Mouse (Mus musculus) limb, embryonic 13.5 days (tissue): ENCODE results near the gene Cstad. TPM values are rescaled to one million over a fixed set of nuclear protein-coding genes. Genes with fewer than 3 reads are reported as not detected.

ENCODE experiments used
- ATAC-seq: fragments of 200-750 bp; cut with Nextera tagmentation; 2 replicates; pipeline ENCODE4 v1.8.0; 2017; ENCODE audit warnings: low read depth, moderate number of reproducible peaks, moderate TSS enrichment; ENCODE audit not compliant: low FRiP score
- H3K27ac ChIP-seq: fragments of 300-500 bp; sonication (generic); 2 replicates; pipeline ENCODE4 v1.5.1; 2015; ENCODE audit warnings: inconsistent platforms, mild to moderate bottlenecking, moderate library complexity
- H3K27me3 ChIP-seq: fragments of 300-500 bp; sonication (generic); 2 replicates; pipeline ENCODE4 v1.6.1; 2015; ENCODE audit warnings: mild to moderate bottlenecking, inconsistent platforms
- H3K36me3 ChIP-seq: fragments of 300-500 bp; sonication (generic); 2 replicates; pipeline ENCODE4 v1.6.1; 2015; ENCODE audit warnings: inconsistent platforms, mild to moderate bottlenecking, moderate library complexity
- H3K4me1 ChIP-seq: fragments of 300-500 bp; sonication (generic); 2 replicates; pipeline ENCODE4 v1.6.1; 2015; ENCODE audit warnings: inconsistent platforms
- H3K4me2 ChIP-seq: fragments of 300-500 bp; sonication (generic); replicated peaks from 2 replicates; pipeline ENCODE4 v1.6.1; 2015; ENCODE audit warnings: inconsistent platforms, mild to moderate bottlenecking, moderate library complexity
- H3K4me3 ChIP-seq: fragments of 300-500 bp; sonication (generic); 2 replicates; pipeline ENCODE4 v1.5.1; 2015; ENCODE audit warnings: moderate library complexity, mild to moderate bottlenecking, inconsistent platforms
- H3K9ac ChIP-seq: fragments of 300-500 bp; sonication (generic); 2 replicates; pipeline ENCODE4 v1.6.1; 2015; ENCODE audit warnings: mild to moderate bottlenecking, inconsistent platforms
- H3K9me3 ChIP-seq: fragments of 300-500 bp; sonication (generic); 2 replicates; pipeline ENCODE4 v1.6.1; 2016; ENCODE audit warnings: inconsistent platforms
- WGBS: fragments of 180-500 bp; shearing (Covaris S2); methylation state at CpG from one replicate; pipeline ENCODE4 v1.1.7; 2015; 5-methylcytosine and 5-hydroxymethylcytosine counted together
- polyA plus RNA-seq: library from polyadenylated mRNA; unstranded; fragments of >200 nt; fragmentation: Nextera tagmentation; extraction: Ambion mirVana; gene quantifications from 2 replicates; pipeline ENCODE4 v1.2.1, GENCODE M21; 2015

Gene Cstad
- polyA plus RNA-seq, 1 experiment from 2014 or later, result 1.6 TPM

GRCm38 (mm10) chr2:30615869-30616268 is 21.0 kb downstream of the Cstad start:
- H3K9me3 ChIP-seq, result no peaks in the 10 kb centered on the region
- H3K27ac ChIP-seq, result peak overlapping the region; percentile 10; the same call in 1 of the 2 replicates
- H3K36me3 ChIP-seq, result no peaks in the 10 kb centered on the region
- H3K27me3 ChIP-seq, result no peaks in the 10 kb centered on the region
- peaks cover 39% of the 10 kb centered on the region for H3K4me1 ChIP-seq
- ATAC-seq, result no peak
- no peak overlapping the region for H3K4me3 ChIP-seq
- 79% methylated on average over 2 of the region's 2 CpGs for WGBS
- H3K4me2 ChIP-seq, result no peak overlapping the region
- H3K9ac ChIP-seq, result no peak overlapping the region

GRCm38 (mm10) chr2:30616464-30616863 is 21.6 kb downstream of the Cstad start:
- 80% methylated on average over 6 of the region's 6 CpGs for WGBS

GRCm38 (mm10) chr2:30618487-30619248 is 23.8 kb downstream of the Cstad start:
- Histone ChIP-seq H3K4me2 (no peak overlapping the region), H3K9me3 (no peaks in the 10 kb centered on the region), H3K27ac (peak overlapping the region; percentile 75), H3K4me3 (no peak overlapping the region), H3K36me3 (no peaks in the 10 kb centered on the region), H3K27me3 (no peaks in the 10 kb centered on the region), H3K4me1 (peaks cover 34% of the 10 kb centered on the region), H3K9ac (no peak overlapping the region; the same call in 1 of the 2 replicates)
- no peak for ATAC-seq
- WGBS, result 44% methylated on average over 6 of the region's 6 CpGs

More at GRCm38 (mm10) chr2:30616464-30616863, 21.6 kb downstream of the Cstad start:
- H3K36me3 ChIP-seq, result no peaks in the 10 kb centered on the region
- H3K4me3 ChIP-seq, result no peak overlapping the region
- peaks cover 39% of the 10 kb centered on the region for H3K4me1 ChIP-seq
- no peaks in the 10 kb centered on the region for H3K9me3 ChIP-seq
- ATAC-seq, result no peak
- H3K27me3 ChIP-seq, result no peaks in the 10 kb centered on the region
- no peak overlapping the region for H3K9ac ChIP-seq
- H3K27ac ChIP-seq, result no peak overlapping the region
- H3K4me2 ChIP-seq, result no peak overlapping the region

DNA sequence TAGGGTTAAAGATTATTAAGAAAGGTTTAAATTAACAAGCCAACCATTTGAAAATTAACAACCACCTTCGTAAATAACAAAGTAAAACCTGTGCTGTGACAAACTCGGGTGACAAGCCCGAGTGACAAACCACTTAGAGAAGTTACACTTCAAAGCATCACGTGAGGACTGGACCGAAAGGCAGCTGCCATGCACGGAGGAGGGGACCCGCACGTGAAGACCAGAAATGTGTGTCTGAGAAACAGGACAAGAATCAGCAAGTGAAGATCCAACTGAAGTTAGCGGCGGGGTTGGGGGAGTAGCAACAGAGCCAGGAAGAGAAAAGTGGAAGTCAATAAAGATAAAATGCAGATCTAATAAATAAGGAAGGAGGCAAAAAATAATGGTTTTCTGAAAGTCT is 29.0 kb downstream of the Cstad start:
- 60% methylated on average over 10 of the region's 10 CpGs for WGBS
- H3K27ac ChIP-seq, result no peak overlapping the region
- H3K4me3 ChIP-seq, result no peak overlapping the region
- H3K4me2 ChIP-seq, result no peak overlapping the region
- no peak for ATAC-seq
- H3K27me3 ChIP-seq, result no peaks in the 10 kb centered on the region
- peaks cover 17% of the 10 kb centered on the region for H3K4me1 ChIP-seq
- no peak overlapping the region for H3K9ac ChIP-seq
- no peaks in the 10 kb centered on the region for H3K36me3 ChIP-seq
- no peaks in the 10 kb centered on the region for H3K9me3 ChIP-seq

DNA sequence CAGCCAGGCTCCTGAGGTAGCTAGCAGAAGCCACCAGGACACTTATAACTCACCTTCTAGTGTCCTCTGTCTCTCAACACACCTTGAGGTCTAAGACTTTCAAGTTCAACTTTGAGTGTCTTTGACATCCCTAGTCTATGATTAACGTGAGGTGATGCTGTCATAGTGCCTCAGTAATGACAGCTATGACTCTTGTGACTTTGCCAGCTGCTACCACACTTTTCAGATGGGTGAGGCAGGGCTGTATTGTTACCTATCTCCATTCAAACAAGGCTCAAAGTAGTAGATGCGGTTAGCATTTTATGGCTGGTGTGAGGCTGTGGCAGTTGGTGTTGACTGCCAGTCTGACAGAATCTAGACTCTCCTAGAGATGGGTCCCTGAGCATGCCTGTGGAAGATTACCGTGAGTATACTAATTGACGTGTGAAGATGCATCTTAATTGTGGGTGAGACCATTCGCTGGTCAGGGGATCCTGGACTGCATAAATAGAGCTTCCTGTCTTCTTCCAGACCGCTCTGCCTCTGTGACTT is 30.5 kb downstream of the Cstad start:
- Histone ChIP-seq H3K9ac (no peak overlapping the region), H3K9me3 (no peaks in the 10 kb centered on the region), H3K27me3 (no peaks in the 10 kb centered on the region), H3K4me3 (no peak overlapping the region), H3K36me3 (no peaks in the 10 kb centered on the region), H3K27ac (no peak overlapping the region), H3K4me2 (no peak overlapping the region), H3K4me1 (peaks cover 21% of the 10 kb centered on the region)
- ATAC-seq, result no peak
- 71% methylated on average over 6 of the region's 6 CpGs for WGBS

- Histone ChIP-seq H3K4me2 (no peak overlapping the region), H3K4me1 (peaks cover 21% of the 10 kb centered on the region), H3K9me3 (no peaks in the 10 kb centered on the region), H3K36me3 (no peaks in the 10 kb centered on the region), H3K4me3 (no peak overlapping the region), H3K9ac (no peak overlapping the region), H3K27me3 (no peaks in the 10 kb centered on the region), H3K27ac (no peak overlapping the region)
- 59% methylated on average over 17 of the region's 17 CpGs for WGBS
- ATAC-seq, result no peak
Measured at GRCm38 (mm10) chr2:30626058-30626675, 31.3 kb downstream of the Cstad start.

DNA sequence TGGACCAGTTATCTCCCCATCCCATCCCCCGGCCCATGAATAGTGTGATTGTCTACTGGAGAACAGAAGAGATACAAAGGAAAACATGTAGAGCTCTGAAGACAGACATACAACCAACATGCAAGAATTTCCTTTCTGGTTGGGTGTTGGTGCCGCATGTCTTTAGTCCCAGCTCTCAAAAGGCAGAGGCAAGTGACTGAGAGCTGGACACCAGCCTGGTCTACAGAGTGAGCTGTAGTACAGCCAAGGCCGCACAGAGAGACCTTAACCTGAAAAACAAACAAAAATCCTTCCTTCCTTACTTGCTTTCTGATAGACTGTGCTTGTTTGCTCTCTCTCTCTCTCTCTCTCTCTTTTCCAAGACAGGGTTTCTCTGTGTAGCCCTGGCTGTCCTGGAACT is 32.5 kb downstream of the Cstad start:
- no peak overlapping the region for H3K4me2 ChIP-seq
- H3K27me3 ChIP-seq, result no peaks in the 10 kb centered on the region
- no peak for ATAC-seq
- H3K9ac ChIP-seq, result no peak overlapping the region
- 91% methylated on average over 3 of the region's 3 CpGs for WGBS
- H3K4me3 ChIP-seq, result no peak overlapping the region
- H3K27ac ChIP-seq, result no peak overlapping the region
- no peaks in the 10 kb centered on the region for H3K9me3 ChIP-seq
- no peaks in the 10 kb centered on the region for H3K36me3 ChIP-seq
- peaks cover 26% of the 10 kb centered on the region for H3K4me1 ChIP-seq

DNA sequence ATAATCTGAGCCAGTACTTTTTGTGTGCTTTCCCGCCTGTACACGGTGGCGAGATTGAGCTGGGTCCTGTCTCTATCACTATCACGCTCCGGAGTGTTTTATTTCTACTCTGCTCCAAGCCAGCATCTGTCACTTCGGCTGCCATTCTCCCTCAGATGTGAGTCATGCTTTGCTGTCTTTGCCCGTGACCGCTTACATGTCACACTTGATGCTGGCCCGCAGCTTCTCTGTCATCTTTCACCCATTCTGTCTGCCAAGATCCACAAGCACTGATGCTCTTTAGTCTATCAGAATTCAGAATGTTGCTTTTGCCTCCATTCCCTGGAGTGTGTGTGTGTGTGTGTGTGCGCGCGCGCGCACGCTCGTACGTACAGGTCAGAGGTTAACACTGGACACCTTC is 33.5 kb downstream of the Cstad start:
- Histone ChIP-seq H3K4me1 (peaks cover 27% of the 10 kb centered on the region), H3K27ac (no peak overlapping the region; the same call in 1 of the 2 replicates), H3K9me3 (no peaks in the 10 kb centered on the region), H3K9ac (no peak overlapping the region), H3K4me2 (no peak overlapping the region), H3K4me3 (no peak overlapping the region), H3K36me3 (no peaks in the 10 kb centered on the region), H3K27me3 (no peaks in the 10 kb centered on the region)
- WGBS, result 94% methylated on average over 17 of the region's 17 CpGs
- no peak for ATAC-seq

- H3K27ac ChIP-seq, result peak overlapping the region; percentile 44; the same call in 1 of the 2 replicates
Measured at GRCm38 (mm10) chr2:30629038-30629761, 34.4 kb downstream of the Cstad start.

DNA sequence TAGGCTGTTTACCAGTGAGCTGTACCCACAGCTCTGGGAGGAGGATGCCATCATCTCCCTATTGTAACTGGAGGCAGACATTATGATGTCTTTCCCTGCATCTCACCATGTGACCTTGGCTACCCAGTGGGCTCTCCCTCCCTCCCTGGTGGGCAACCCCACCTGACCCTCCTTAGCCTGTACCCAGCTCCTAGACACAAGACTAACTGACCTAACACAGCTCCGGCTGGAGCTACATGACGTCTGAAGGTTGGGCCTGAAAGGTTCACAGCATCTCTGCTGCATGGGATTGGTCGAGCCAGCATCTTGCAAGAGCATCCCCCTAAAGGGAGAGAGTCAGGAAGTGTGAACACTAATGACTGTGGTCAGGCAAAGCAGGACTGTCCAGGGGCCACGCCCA is 35.0 kb downstream of the Cstad start:
- no peak for ATAC-seq
- H3K9ac ChIP-seq, result no peak overlapping the region
- no peaks in the 10 kb centered on the region for H3K9me3 ChIP-seq
- H3K4me2 ChIP-seq, result no peak overlapping the region
- 70% methylated on average over 4 of the region's 4 CpGs for WGBS
- H3K4me3 ChIP-seq, result no peak overlapping the region
- H3K36me3 ChIP-seq, result no peaks in the 10 kb centered on the region
- H3K27ac ChIP-seq, result no peak overlapping the region
- no peaks in the 10 kb centered on the region for H3K27me3 ChIP-seq
- peaks cover 27% of the 10 kb centered on the region for H3K4me1 ChIP-seq

More at GRCm38 (mm10) chr2:30629038-30629761, 34.4 kb downstream of the Cstad start:
- Histone ChIP-seq H3K4me3 (no peak overlapping the region), H3K27me3 (no peaks in the 10 kb centered on the region), H3K36me3 (no peaks in the 10 kb centered on the region), H3K9ac (no peak overlapping the region), H3K4me2 (no peak overlapping the region), H3K9me3 (no peaks in the 10 kb centered on the region), H3K4me1 (peaks cover 27% of the 10 kb centered on the region)
- ATAC-seq, result no peak
- WGBS, result 42% methylated on average over 14 of the region's 14 CpGs

GRCm38 (mm10) chr2:30636266-30636671 is 41.4 kb downstream of the Cstad start:
- WGBS, result 76% methylated on average over 5 of the region's 5 CpGs
- Histone ChIP-seq H3K9me3 (no peaks in the 10 kb centered on the region), H3K36me3 (no peaks in the 10 kb centered on the region), H3K4me1 (peaks cover 41% of the 10 kb centered on the region), H3K4me3 (no peak overlapping the region), H3K4me2 (no peak overlapping the region), H3K9ac (no peak overlapping the region), H3K27ac (0 out of 2 replicates have a peak overlapping the region, but pooled peaks have one; percentile 22), H3K27me3 (no peaks in the 10 kb centered on the region)
- ATAC-seq, result no peak

DNA sequence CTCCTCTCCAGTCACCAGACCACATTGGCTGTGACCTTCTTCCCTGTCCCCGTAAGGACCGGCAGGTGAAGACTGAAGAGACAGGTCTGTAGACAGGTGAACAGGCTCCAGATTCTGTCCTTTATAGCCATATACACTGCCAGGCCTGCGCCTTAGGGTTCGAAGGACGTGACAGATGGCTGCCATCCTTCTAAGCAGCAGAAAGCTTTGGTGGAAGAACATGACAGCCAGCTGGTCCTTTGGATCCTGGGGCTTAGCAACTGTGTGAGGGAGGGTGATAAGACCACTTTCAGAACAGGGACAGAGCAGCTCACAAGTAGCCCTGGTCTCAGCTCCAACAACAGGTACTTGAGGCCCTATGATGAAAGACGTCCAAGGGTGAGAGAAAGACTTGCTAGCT is 43.2 kb downstream of the Cstad start:
- peaks cover 42% of the 10 kb centered on the region for H3K4me1 ChIP-seq
- H3K4me2 ChIP-seq, result no peak overlapping the region
- H3K9ac ChIP-seq, result no peak overlapping the region
- WGBS, result 91% methylated on average over 6 of the region's 6 CpGs
- H3K27me3 ChIP-seq, result no peaks in the 10 kb centered on the region
- H3K9me3 ChIP-seq, result no peaks in the 10 kb centered on the region
- no peaks in the 10 kb centered on the region for H3K36me3 ChIP-seq
- ATAC-seq, result no peak
- H3K4me3 ChIP-seq, result no peak overlapping the region
- no peak overlapping the region for H3K27ac ChIP-seq
